Mouse (Mus musculus) urinary bladder, postnatal 25 days (tissue): Measurements from ENCODE around the gene Pink1.

ENCODE experiments used
- DNase-seq: peaks from one replicate; pipeline ENCODE4 v3.0.0; 2022; ENCODE audit warnings: low spot score

The Pink1 gene

DNA sequence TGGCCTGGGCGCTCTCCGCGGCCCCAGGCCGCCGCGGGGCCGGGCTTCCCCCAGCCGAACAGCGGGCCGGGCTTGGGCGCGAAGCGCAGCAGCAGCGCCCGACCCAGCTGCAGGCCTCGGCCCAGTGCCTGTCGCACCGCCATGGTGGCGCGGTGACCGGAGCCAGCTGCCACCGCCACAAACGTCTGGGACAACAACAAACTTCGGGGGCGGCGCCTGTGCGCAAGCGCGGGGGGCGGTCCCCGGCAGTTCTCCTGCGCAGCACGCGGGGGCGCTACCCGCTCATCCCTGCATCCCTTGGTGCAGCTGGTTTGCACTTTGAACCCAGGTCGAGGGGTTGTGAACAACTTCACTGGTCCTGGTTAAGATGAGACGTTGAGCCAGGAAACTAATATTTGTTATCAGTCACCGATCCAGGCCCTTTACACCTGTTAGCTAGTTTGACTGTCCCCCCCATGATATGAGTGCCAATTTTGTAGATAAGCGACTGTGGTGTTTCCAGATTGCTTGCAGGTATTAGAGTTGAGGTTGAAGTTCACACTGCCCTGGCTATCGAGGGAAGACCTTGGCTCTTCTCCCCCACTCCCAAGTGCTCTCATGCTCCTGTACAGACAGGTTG lies at the start of gene Pink1:
Gene Pink1, minus strand, starts transcription at position 231 of the 619 bp plus-strand sequence.
- peak; percentile 84 for DNase-seq

DNA sequence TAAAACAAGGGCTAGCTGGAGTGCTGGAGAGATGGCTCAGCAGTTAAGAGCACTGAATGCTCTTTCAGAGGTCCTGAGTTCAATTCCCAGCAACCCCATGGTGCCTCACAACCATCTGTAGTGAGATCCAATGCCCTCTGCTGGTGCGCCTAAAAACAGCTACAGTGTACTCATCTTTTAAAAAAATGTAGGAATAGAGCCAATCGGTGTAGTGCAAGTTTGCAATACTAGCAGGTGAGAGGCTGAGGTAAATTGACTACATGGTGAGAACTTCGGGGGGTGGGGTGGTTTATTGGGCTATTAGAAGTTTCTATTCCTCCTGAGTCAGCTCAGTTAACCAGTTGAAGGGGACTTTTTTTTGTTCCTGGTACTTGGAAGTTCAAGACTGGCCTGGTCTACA lies 49.0 kb upstream of the Pink1 start:
- DNase-seq, result no peak

DNA sequence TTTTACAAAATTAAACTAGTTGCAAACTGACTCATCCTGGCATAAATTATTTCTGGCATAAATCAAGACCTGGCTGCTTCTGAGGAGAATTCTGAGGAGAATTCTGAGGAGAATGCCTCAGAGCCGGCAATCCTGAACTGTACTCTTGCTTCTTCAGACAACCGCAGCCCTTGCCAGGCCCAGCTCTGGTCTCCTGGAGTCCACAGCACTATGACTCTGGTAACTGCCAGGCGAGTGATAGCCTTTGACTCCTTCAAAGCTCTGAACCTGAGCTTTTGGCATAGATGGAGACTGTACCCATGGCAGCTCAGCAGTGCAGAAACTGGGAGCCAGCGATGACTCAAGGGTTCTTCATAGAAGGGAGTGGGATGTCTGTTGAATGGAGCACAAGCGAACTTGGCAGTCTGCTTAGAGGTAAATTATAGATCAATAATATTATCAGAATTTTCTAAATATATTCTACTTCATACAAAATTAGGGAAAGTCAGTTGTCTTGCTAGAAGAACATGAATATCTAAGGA lies 44.9 kb upstream of the Pink1 start:
- no peak for DNase-seq

DNA sequence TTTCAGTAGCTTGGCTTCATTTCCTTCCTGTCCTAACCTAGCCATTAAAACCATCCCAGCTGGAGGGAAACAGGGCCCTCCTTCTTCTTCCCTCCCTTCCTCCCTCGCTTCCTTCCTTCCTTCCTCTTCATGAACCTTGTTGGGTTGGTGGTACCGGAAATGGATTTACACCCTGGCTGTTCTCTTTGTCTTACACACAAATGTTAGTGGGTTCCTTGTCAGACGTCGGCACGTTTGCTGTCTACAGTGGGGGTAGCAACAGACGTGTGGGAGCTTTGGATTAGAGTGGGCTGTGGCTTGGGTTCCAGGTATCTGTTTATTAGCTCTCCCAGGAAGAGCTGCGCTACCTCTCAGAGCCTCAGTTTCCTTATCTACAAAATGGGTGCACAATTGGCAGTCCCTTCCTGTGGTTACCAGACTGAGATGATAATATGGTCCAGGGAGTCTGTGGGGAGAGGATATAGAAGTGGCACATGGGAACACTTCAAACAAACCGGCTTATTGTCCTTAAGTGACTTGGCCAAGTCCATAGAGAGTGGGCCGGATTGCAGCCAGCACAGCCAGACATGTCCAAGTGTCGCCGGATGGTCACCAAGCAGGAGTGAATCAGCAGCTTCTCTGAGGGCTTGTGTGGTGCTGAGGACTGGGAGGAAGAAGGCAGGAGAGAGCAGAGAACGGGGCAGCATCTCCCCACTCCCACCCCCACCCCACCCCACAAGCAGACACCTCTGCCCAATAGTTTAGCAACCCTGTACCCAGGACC lies 42.6 kb upstream of the Pink1 start:
- no peak for DNase-seq

DNA sequence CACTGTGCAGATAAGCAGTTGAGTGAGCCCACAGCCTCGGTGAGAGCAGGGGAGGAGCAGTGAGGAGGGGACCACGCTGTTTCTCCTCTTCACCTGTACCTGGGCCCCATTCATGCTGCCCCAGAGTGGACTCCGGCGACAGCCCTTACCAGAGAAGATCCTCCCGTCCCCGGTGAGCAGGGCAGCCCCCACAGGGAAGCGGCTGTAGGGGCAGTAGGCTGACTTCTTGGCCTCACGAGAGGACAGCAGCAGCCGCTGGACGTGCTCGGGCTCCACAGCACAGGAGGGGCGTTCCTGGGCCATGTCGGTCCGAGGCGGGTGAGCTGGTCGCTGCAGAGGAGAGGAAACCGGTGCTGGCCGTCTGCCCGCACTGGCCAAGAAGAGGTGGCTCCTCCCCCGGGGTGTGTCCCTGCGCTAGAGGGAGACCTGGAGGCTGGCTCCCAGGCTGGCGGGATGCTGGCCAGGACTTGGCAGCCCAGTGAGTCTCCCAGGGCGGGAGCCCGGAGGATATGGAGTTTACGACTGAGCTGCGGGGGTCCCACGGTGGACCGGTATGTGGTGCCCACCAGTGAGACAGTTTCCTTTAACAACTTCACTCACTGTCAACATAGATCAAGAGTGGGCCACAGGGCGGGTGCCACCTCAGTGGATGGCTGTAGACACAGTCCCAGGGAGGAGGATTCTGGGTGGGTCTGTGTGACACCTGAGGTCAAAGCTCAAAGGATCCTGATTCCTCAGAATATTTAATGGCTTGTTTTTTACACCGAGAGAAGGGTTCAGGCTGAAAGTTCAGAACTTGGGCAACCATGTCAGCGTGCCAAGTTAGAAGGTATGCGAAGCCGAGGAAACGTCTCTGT lies 41.8 kb upstream of the Pink1 start, which contains the start of gene Cda:
Gene Cda, minus strand, starts transcription at position 352 of the 857 bp plus-strand sequence.
- DNase-seq, result peak; percentile 68

DNA sequence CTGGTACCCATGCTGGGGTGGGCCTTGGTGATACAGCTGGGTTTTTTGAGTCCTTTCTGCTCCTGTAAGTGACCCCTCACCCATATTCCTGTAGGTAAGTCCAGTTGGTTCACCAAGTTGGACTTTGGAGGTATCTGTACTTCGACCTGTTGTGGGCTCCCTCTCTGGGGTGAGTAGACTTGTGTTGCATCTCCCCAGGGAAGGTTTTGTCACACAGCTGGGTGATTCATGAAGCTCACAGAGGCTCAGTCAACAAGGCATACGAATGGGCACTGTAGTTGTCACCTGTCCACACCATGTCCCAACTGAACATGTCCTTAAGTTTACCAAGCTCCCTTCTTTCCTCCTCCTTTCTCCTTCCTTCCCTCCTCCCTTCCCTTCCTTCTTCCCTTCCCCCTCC lies 40.5 kb upstream of the Pink1 start:
- DNase-seq, result no peak

DNA sequence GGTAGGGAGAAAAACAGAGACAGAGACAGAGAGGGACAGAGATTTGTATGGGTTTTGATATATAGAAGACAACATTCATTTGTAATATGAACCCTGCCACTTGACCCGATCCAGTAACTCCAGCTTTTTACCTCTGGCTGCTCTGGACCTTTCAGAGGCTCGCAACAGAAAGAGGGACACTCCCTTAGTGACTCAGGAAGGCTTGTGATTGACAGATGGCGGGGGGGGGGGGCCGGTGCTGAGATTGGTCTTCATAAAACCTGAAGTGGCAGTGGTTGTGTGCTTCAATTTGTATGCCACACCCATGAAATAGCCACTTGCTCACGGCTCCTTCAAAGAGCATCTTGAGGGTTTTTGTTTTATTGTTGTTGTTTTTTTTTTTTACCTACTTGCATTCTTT lies 37.4 kb upstream of the Pink1 start:
- no peak for DNase-seq

- DNase-seq, result no peak
Measured at GRCm38 (mm10) chr4:138362883-138363282, 36.8 kb upstream of the Pink1 start.

GRCm38 (mm10) chr4:138361370-138361821 lies 35.3 kb upstream of the Pink1 start:
- no peak for DNase-seq

DNA sequence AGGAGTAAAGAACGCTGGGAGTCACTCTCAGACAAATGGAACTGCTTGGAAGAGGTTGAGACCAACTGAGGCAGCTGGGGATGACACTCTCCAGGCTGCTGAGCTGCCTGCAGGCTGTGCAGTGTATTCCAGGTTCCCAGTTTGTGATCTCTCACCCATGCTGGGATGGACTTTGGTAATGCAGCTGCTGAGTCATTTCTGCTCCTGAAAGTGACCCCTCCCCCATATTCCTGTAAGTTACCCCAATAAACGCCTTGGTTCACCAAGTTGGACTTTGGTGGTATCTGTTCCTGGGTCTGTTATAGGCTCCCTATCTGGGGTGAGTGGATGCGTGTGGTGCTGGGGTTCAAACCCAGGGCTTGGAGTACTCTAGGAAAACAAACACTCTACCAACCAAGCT lies 32.1 kb upstream of the Pink1 start:
- no peak for DNase-seq

DNA sequence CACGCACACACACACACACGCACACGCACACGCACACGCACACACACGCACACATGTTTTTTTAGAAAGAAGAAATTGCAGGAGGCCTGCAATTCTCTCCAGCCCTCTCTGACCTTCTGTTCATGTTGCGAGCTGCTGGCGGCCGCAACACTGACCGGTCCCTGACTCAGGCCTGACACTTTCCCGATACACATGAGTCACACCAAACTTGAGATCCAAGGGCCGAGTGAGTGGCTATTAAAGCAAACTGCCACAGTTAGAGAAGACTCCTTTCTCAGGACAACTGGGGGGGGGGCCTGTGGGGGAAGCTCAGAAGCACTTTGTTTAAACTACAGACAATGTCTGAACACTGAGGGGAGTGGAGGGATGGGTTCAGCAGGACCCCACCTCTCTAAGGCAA lies 30.4 kb upstream of the Pink1 start:
- DNase-seq, result no peak

- DNase-seq, result peak; percentile 59
Measured at GRCm38 (mm10) chr4:138356141-138356540, 30.0 kb upstream of the Pink1 start.

GRCm38 (mm10) chr4:138355496-138355895 lies 29.4 kb upstream of the Pink1 start:
- no peak for DNase-seq

DNA sequence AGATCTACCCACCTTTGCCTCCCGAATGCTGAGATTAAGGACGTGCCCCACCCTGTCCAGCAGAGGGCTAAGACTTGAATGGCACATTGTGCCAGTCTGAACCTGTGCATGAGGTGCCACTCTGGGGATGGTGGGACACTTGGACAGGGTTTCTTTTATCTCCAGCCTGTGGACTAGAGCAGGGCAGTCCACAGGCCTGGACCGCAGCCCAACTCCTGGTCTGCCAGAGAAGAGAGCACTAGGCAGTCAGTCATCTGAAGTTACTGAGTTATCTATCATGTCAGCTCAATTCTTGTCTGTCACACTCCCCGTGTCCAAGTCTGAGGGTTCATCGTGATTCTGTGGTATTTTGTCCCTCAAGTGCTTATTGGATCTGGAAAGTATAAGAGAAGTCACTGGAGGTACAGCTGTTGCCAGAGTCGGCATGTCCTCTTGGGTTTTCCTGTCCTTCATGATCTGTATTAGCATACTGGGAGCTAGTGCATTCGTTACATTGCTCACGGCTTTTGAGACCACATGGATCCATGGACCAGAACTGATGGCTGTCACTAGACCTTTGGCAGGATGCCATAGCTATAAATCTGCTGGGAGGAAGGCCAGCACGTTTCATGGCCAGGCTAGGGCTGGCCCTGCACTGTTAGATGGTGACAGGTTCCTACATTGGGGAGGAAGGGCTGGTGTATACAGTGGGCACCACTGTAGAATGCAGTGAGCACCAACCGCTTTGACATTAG lies 27.5 kb upstream of the Pink1 start:
- DNase-seq, result no peak

DNA sequence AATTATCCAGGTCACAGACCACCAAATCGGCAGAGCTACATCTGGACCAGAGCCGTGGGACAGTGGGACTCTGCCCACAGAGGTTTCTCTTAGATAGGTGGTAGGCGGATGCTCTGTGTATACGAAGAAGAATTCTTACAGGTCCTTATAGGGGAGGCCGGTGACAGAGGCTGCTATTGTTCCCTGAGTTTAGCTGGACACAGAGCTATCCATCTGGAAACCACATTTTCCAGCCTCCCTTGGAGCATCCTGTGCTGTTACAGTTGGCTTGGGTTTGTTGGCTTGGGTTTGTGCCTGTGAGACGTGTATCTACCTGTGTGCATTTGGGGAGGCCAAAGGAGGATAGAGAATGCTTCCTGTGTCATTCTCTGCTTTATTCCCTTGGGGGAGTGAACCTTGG lies 26.6 kb upstream of the Pink1 start:
- no peak for DNase-seq

- DNase-seq, result no peak
Measured at GRCm38 (mm10) chr4:138351821-138352220, 25.7 kb upstream of the Pink1 start.

DNA sequence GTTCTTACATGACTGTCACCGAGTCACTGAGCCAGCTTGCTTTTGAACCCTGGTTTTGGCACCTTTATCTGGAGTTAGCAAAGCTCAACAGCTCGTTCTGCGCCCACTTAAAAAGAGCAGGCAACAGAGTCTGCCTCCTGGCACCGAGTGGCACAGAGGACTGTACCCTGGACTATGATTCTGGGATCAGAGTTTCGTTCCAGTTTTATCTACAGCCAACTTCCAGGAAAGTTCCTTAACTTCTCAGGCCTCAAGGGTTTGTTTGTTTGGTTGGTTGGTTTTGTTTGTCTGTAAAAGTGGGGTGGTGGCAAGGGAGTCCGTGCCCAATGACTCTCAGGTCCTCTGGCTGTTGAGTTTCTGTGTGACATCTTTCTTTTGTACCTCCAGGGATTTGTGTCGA lies 22.6 kb upstream of the Pink1 start:
- no peak for DNase-seq

DNA sequence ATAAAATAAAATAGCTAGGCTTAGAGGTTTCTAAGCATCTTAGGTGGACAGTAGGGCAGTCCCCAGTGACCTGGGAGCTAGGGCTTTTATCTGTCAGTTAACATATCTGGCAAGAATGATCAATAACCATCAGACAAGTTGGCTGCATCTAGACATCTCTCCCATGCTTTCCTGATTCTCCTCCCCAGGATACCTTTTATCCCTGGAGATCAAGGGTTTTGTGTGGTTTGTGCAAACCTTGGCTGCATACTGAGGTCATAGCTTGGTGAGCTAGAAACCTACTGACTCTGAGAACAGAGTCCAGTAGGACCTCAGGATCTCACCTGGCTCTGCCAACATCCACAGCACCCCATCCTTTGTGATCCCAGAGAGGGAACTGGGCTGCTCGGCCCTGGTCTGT lies 21.2 kb upstream of the Pink1 start:
- no peak for DNase-seq

GRCm38 (mm10) chr4:138344891-138345545 lies 18.9 kb upstream of the Pink1 start:
- no peak for DNase-seq

DNA sequence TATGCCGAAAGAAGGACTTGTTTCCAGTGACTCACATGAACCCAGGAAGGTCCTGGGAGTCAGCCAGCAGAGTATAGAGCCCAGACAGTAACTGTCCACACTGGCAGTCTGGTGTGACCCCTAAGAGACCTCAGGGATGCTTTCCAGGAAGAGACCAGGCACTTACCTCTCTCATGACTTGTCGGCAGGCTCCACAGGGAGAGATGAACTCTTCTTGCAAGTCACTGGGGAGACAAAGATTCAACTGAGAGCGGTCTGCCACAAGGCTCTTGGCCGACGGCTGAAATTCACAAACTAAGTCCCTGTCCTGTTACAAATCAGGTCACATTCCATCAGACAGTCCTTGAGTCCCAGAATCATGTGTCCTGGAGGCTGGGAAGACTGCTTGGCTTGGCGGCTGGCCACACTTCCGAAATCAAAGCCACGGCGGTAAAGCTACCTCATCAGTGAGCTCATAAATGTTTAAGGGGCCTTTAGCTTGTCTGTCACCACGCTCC lies 17.3 kb upstream of the Pink1 start:
- no peak for DNase-seq

- DNase-seq, result peak; percentile 38
Measured at GRCm38 (mm10) chr4:138342778-138343177, 16.7 kb upstream of the Pink1 start.
